Mouse (Mus musculus) intestine, embryonic 15.5 days (tissue): Measurements from ENCODE around the gene Lclat1. TPM values are rescaled to one million over a fixed set of nuclear protein-coding genes. Genes with fewer than 3 reads are reported as not detected.
A peak's percentile ranks its signal among the peaks of the same experiment; 100 is the strongest.

Experiments used
- ATAC-seq: fragments of 200-750 bp; cut with Nextera tagmentation; 2 replicates; pipeline ENCODE4 v1.8.0; 2017; ENCODE audit warnings: moderate TSS enrichment, moderate library complexity
- H3K27ac ChIP-seq: fragments of 300-500 bp; sonication (generic); 2 replicates; pipeline ENCODE4 v1.5.1; 2015; ENCODE audit warnings: mild to moderate bottlenecking, inconsistent platforms
- H3K27me3 ChIP-seq: fragments of 300-500 bp; sonication (generic); replicated peaks from 2 replicates; pipeline ENCODE4 v1.6.1; 2015; ENCODE audit warnings: inconsistent platforms
- H3K36me3 ChIP-seq: fragments of 300-500 bp; sonication (generic); 2 replicates; pipeline ENCODE4 v1.6.1; 2015; ENCODE audit warnings: inconsistent platforms
- H3K4me1 ChIP-seq: fragments of 300-500 bp; sonication (generic); replicated peaks from 2 replicates; pipeline ENCODE4 v1.6.1; 2015; ENCODE audit warnings: inconsistent platforms
- H3K4me2 ChIP-seq: fragments of 300-500 bp; sonication (generic); replicated peaks from 2 replicates; pipeline ENCODE4 v1.6.1; 2015; ENCODE audit warnings: mild to moderate bottlenecking, inconsistent platforms
- H3K4me3 ChIP-seq: fragments of 300-500 bp; sonication (generic); replicated peaks from 2 replicates; pipeline ENCODE4 v1.5.1; 2015; ENCODE audit warnings: inconsistent platforms
- H3K9ac ChIP-seq: fragments of 300-500 bp; sonication (generic); 2 replicates; pipeline ENCODE4 v1.6.1; 2015; ENCODE audit warnings: inconsistent platforms
- H3K9me3 ChIP-seq: fragments of 300-500 bp; sonication (generic); 2 replicates; pipeline ENCODE4 v1.6.1; 2016; ENCODE audit warnings: inconsistent platforms
- WGBS: fragments of 180-500 bp; shearing (Covaris S2); methylation state at CpG from one replicate; pipeline ENCODE4 v1.1.7; 2015; 5-methylcytosine and 5-hydroxymethylcytosine counted together
- polyA plus RNA-seq: library from polyadenylated mRNA; unstranded; fragments of >200 nt; fragmentation: Nextera tagmentation; extraction: Ambion mirVana; gene quantifications from 2 replicates; pipeline ENCODE4 v1.2.1, GENCODE M21; 2015

Lclat1 gene
- polyA plus RNA-seq, 1 experiment from 2014 or later: 25.0 TPM

GRCm38 (mm10) chr17:73095070-73095469 is 12.7 kb upstream of the Lclat1 start:
- Histone ChIP-seq H3K4me3 (no peak overlapping the region), H3K9me3 (no peaks in the 10 kb centered on the region), H3K4me1 (peaks cover 6% of the 10 kb centered on the region), H3K36me3 (no peaks in the 10 kb centered on the region), H3K27me3 (no peaks in the 10 kb centered on the region), H3K4me2 (no peak overlapping the region), H3K9ac (no peak overlapping the region), H3K27ac (no peak overlapping the region)
- ATAC-seq: no peak
- WGBS: 80% methylated on average over 11 of the region's 11 CpGs

- Histone ChIP-seq H3K4me1 (peaks cover 6% of the 10 kb centered on the region), H3K4me3 (no peak overlapping the region), H3K27me3 (no peaks in the 10 kb centered on the region), H3K36me3 (no peaks in the 10 kb centered on the region), H3K4me2 (no peak overlapping the region), H3K27ac (no peak overlapping the region), H3K9me3 (no peaks in the 10 kb centered on the region), H3K9ac (no peak overlapping the region)
- WGBS: 93% methylated on average over 8 of the region's 8 CpGs
- no peak for ATAC-seq
Measured at GRCm38 (mm10) chr17:73095585-73095984, 12.2 kb upstream of the Lclat1 start.

GRCm38 (mm10) chr17:73096484-73096883 is 11.3 kb upstream of the Lclat1 start:
- ATAC-seq: no peak
- WGBS: 44% methylated on average over 5 of the region's 5 CpGs

GRCm38 (mm10) chr17:73098636-73099035 is 9.1 kb upstream of the Lclat1 start:
- H3K4me2 ChIP-seq: no peak overlapping the region
- no peaks in the 10 kb centered on the region; the same call in 1 of the 2 replicates for H3K4me1 ChIP-seq
- no peaks in the 10 kb centered on the region for H3K27me3 ChIP-seq
- H3K27ac ChIP-seq: no peak overlapping the region
- no peak overlapping the region for H3K4me3 ChIP-seq
- no peaks in the 10 kb centered on the region for H3K9me3 ChIP-seq
- H3K36me3 ChIP-seq: no peaks in the 10 kb centered on the region
- H3K9ac ChIP-seq: no peak overlapping the region
- 70% methylated on average over 1 of the region's 1 CpGs for WGBS
- no peak for ATAC-seq

More at GRCm38 (mm10) chr17:73096484-73096883, 11.3 kb upstream of the Lclat1 start:
- H3K4me1 ChIP-seq: peaks cover 6% of the 10 kb centered on the region
- H3K9me3 ChIP-seq: no peaks in the 10 kb centered on the region
- H3K4me3 ChIP-seq: no peak overlapping the region
- no peaks in the 10 kb centered on the region for H3K27me3 ChIP-seq
- H3K36me3 ChIP-seq: no peaks in the 10 kb centered on the region
- no peak overlapping the region for H3K9ac ChIP-seq
- H3K27ac ChIP-seq: no peak overlapping the region
- no peak overlapping the region for H3K4me2 ChIP-seq

GRCm38 (mm10) chr17:73100396-73100795 is 7.4 kb upstream of the Lclat1 start:
- WGBS: 97% methylated on average over 5 of the region's 5 CpGs

GRCm38 (mm10) chr17:73102538-73102937 is 5.2 kb upstream of the Lclat1 start:
- Histone ChIP-seq H3K27ac (no peak overlapping the region), H3K9ac (no peak overlapping the region), H3K4me2 (no peak overlapping the region), H3K4me1 (no peaks in the 10 kb centered on the region), H3K4me3 (no peak overlapping the region), H3K27me3 (no peaks in the 10 kb centered on the region), H3K9me3 (no peaks in the 10 kb centered on the region), H3K36me3 (no peaks in the 10 kb centered on the region)
- WGBS: 77% methylated on average over 4 of the region's 4 CpGs
- ATAC-seq: no peak

More at GRCm38 (mm10) chr17:73100396-73100795, 7.4 kb upstream of the Lclat1 start:
- no peak overlapping the region for H3K27ac ChIP-seq
- no peak overlapping the region for H3K9ac ChIP-seq
- H3K4me3 ChIP-seq: no peak overlapping the region
- no peaks in the 10 kb centered on the region for H3K27me3 ChIP-seq
- ATAC-seq: no peak
- H3K4me1 ChIP-seq: no peaks in the 10 kb centered on the region
- H3K4me2 ChIP-seq: no peak overlapping the region
- no peaks in the 10 kb centered on the region for H3K9me3 ChIP-seq
- no peaks in the 10 kb centered on the region for H3K36me3 ChIP-seq

- ATAC-seq: peak; percentile 49
- H3K9me3 ChIP-seq: no peaks in the 10 kb centered on the region
- 3% methylated on average over 35 of the region's 35 CpGs for WGBS
Measured at GRCm38 (mm10) chr17:73108170-73108887, 544 bp downstream of the Lclat1 start.

GRCm38 (mm10) chr17:73108888-73109259 is 1.1 kb downstream of the Lclat1 start:
- H3K9me3 ChIP-seq: no peaks in the 10 kb centered on the region
- peaks cover 13% of the 10 kb centered on the region; the same call in 1 of the 2 replicates for H3K4me1 ChIP-seq
- H3K4me3 ChIP-seq: peak overlapping the region; percentile 79
- H3K9ac ChIP-seq: no peak overlapping the region
- WGBS: 59% methylated on average over 7 of the region's 7 CpGs
- H3K4me2 ChIP-seq: peak overlapping the region; percentile 76
- no peaks in the 10 kb centered on the region for H3K36me3 ChIP-seq
- no peaks in the 10 kb centered on the region for H3K27me3 ChIP-seq
- peak; percentile 54 for ATAC-seq
- no peak overlapping the region; the same call in 1 of the 2 replicates for H3K27ac ChIP-seq

More at GRCm38 (mm10) chr17:73108170-73108887, 544 bp downstream of the Lclat1 start:
- H3K9ac ChIP-seq: peak overlapping the region; percentile 77
- H3K4me2 ChIP-seq: peak overlapping the region; percentile 76
- no peaks in the 10 kb centered on the region for H3K27me3 ChIP-seq
- peaks cover 8% of the 10 kb centered on the region; the same call in 1 of the 2 replicates for H3K4me1 ChIP-seq
- H3K27ac ChIP-seq: peak overlapping the region; percentile 89
- H3K36me3 ChIP-seq: no peaks in the 10 kb centered on the region
- peak overlapping the region; percentile 79 for H3K4me3 ChIP-seq

- Histone ChIP-seq H3K4me3 (no peak overlapping the region), H3K9ac (no peak overlapping the region), H3K27ac (peak overlapping the region; percentile 75; the same call in 1 of the 2 replicates), H3K4me2 (peak overlapping the region; percentile 25; the same call in 1 of the 2 replicates), H3K27me3 (no peaks in the 10 kb centered on the region), H3K36me3 (0 out of 2 replicates have a peak, but pooled peaks cover 2% of the 10 kb centered on the region), H3K4me1 (peaks cover 13% of the 10 kb centered on the region; the same call in 1 of the 2 replicates), H3K9me3 (no peaks in the 10 kb centered on the region)
- ATAC-seq: no peak
- WGBS: 62% methylated on average over 7 of the region's 7 CpGs
Measured at GRCm38 (mm10) chr17:73112128-73112527, 4.3 kb downstream of the Lclat1 start.

GRCm38 (mm10) chr17:73112601-73113000 is 4.8 kb downstream of the Lclat1 start:
- Histone ChIP-seq H3K4me3 (no peak overlapping the region), H3K4me2 (peak overlapping the region; percentile 25), H3K27ac (peak overlapping the region; percentile 75), H3K27me3 (no peaks in the 10 kb centered on the region), H3K36me3 (0 out of 2 replicates have a peak, but pooled peaks cover 2% of the 10 kb centered on the region), H3K9ac (no peak overlapping the region), H3K4me1 (peaks cover 13% of the 10 kb centered on the region; the same call in 1 of the 2 replicates), H3K9me3 (no peaks in the 10 kb centered on the region)
- WGBS: 22% methylated on average over 6 of the region's 6 CpGs
- ATAC-seq: no peak

GRCm38 (mm10) chr17:73113230-73113629 is 5.4 kb downstream of the Lclat1 start:
- no peak overlapping the region for H3K9ac ChIP-seq
- H3K27me3 ChIP-seq: no peaks in the 10 kb centered on the region
- 63% methylated on average over 4 of the region's 4 CpGs for WGBS
- H3K27ac ChIP-seq: peak overlapping the region; percentile 60; the same call in 1 of the 2 replicates
- H3K4me3 ChIP-seq: no peak overlapping the region
- no peak overlapping the region for H3K4me2 ChIP-seq
- H3K9me3 ChIP-seq: no peaks in the 10 kb centered on the region
- peaks cover 13% of the 10 kb centered on the region; the same call in 1 of the 2 replicates for H3K4me1 ChIP-seq
- H3K36me3 ChIP-seq: 0 out of 2 replicates have a peak, but pooled peaks cover 2% of the 10 kb centered on the region
- ATAC-seq: peak; percentile 76

GRCm38 (mm10) chr17:73118134-73118533 is 10.3 kb downstream of the Lclat1 start:
- Histone ChIP-seq H3K36me3 (0 out of 2 replicates have a peak, but pooled peaks cover 2% of the 10 kb centered on the region), H3K4me2 (no peak overlapping the region), H3K27me3 (no peaks in the 10 kb centered on the region), H3K27ac (no peak overlapping the region), H3K4me3 (no peak overlapping the region), H3K9ac (no peak overlapping the region), H3K4me1 (peaks cover 9% of the 10 kb centered on the region), H3K9me3 (no peaks in the 10 kb centered on the region)
- WGBS: 86% methylated on average over 3 of the region's 3 CpGs
- no peak for ATAC-seq
